Mouse (Mus musculus) liver, embryonic 16.5 days (tissue): Measurements from ENCODE around the gene Ttf1. TPM values are rescaled to one million over a fixed set of nuclear protein-coding genes. Genes with fewer than 3 reads are reported as not detected.

Source experiments
- ATAC-seq: fragments of 200-750 bp; cut with Nextera tagmentation; 2 replicates; pipeline ENCODE4 v1.8.0; 2017; ENCODE audit warnings: low read depth, mild to moderate bottlenecking, moderate number of reproducible peaks, moderate library complexity
- H3K27ac ChIP-seq: fragments of 300-500 bp; sonication (generic); 2 replicates; pipeline ENCODE4 v1.5.1; 2014; ENCODE audit warnings: mild to moderate bottlenecking, low read length
- H3K27me3 ChIP-seq: fragments of 300-500 bp; sonication (generic); 2 replicates; pipeline ENCODE4 v1.6.1; 2014; ENCODE audit warnings: low read depth, low read length, mixed read lengths; ENCODE audit not compliant: control insufficient read depth, insufficient read depth
- H3K36me3 ChIP-seq: fragments of 300-500 bp; sonication (generic); 2 replicates; pipeline ENCODE4 v1.6.1; 2014; ENCODE audit warnings: mild to moderate bottlenecking; ENCODE audit not compliant: control insufficient read depth, insufficient read depth
- H3K4me1 ChIP-seq: fragments of 300-500 bp; sonication (generic); 2 replicates; pipeline ENCODE4 v1.6.1; 2014; ENCODE audit warnings: low read depth, low read length, mixed read lengths; ENCODE audit not compliant: control insufficient read depth
- H3K4me2 ChIP-seq: fragments of 300-500 bp; sonication (generic); 2 replicates; pipeline ENCODE4 v1.6.1; 2014; ENCODE audit warnings: low read depth, low read length, mixed read lengths
- H3K4me3 ChIP-seq: fragments of 300-500 bp; sonication (generic); 2 replicates; pipeline ENCODE4 v1.5.1; 2014; ENCODE audit warnings: low read depth, mild to moderate bottlenecking, low read length
- H3K9ac ChIP-seq: fragments of 300-500 bp; sonication (generic); 2 replicates; pipeline ENCODE4 v1.6.1; 2014; ENCODE audit warnings: low read depth, low read length
- H3K9me3 ChIP-seq: fragments of 300-500 bp; sonication (generic); replicated peaks from 2 replicates; pipeline ENCODE4 v1.6.1; 2016; ENCODE audit warnings: low read length; ENCODE audit not compliant: control insufficient read depth
- WGBS: fragments of 180-500 bp; shearing (Covaris S2); extraction: QIAGEN DNeasy Blood & Tissue Kit; methylation state at CpG from one replicate; pipeline ENCODE4 v1.1.7; 2014; ENCODE audit not compliant: insufficient replicate concordance; 5-methylcytosine and 5-hydroxymethylcytosine counted together
- polyA plus RNA-seq: library from polyadenylated mRNA; unstranded; fragments of >200 nt; fragmentation: Nextera tagmentation; extraction: Ambion mirVana; gene quantifications from 2 replicates; pipeline ENCODE4 v1.2.1, GENCODE M21; 2015

Gene Ttf1
- polyA plus RNA-seq = 3.8 and 4.1 TPM in 2 replicates

- H3K9me3 ChIP-seq = no peaks in the 10 kb centered on the region
- H3K27me3 ChIP-seq = peaks cover 10% of the 10 kb centered on the region; the same call in 1 of the 2 replicates
- WGBS = under 1% methylated on average over 41 of the region's 41 CpGs
- H3K4me1 ChIP-seq = peaks cover 7% of the 10 kb centered on the region
- peak within 1 kb of the TSS; percentile 81 for H3K4me3 ChIP-seq
- peak within 1 kb of the TSS; percentile 86 for H3K9ac ChIP-seq
- ATAC-seq = peak; percentile 95
- H3K27ac ChIP-seq = peak within 1 kb of the TSS; percentile 94
- peak within 1 kb of the TSS; percentile 74 for H3K4me2 ChIP-seq
- H3K36me3 ChIP-seq = no peaks in the 10 kb centered on the region
Observed at GRCm38 (mm10) chr2:29060135-29060597, at the start of gene Ttf1. Ttf1 (plus strand) TSS chr2:29060262.

- ATAC-seq = no peak
Observed at GRCm38 (mm10) chr2:29012523-29012922, 47.5 kb upstream of the Ttf1 start.

GRCm38 (mm10) chr2:29016599-29017587, 43.2 kb upstream of the Ttf1 start:
- Histone ChIP-seq H3K4me2 (no peak overlapping the region), H3K27me3 (no peaks in the 10 kb centered on the region), H3K9me3 (no peaks in the 10 kb centered on the region), H3K9ac (no peak overlapping the region), H3K36me3 (no peaks in the 10 kb centered on the region), H3K4me3 (no peak overlapping the region), H3K4me1 (no peaks in the 10 kb centered on the region), H3K27ac (no peak overlapping the region)
- 49% methylated on average over 27 of the region's 27 CpGs for WGBS
- no peak for ATAC-seq

More at GRCm38 (mm10) chr2:29012523-29012922, 47.5 kb upstream of the Ttf1 start:
- no peaks in the 10 kb centered on the region for H3K4me1 ChIP-seq
- H3K27ac ChIP-seq = no peak overlapping the region
- H3K27me3 ChIP-seq = no peaks in the 10 kb centered on the region
- no peak overlapping the region for H3K9ac ChIP-seq
- no peaks in the 10 kb centered on the region for H3K9me3 ChIP-seq
- no peaks in the 10 kb centered on the region for H3K36me3 ChIP-seq
- no peak overlapping the region for H3K4me2 ChIP-seq
- H3K4me3 ChIP-seq = no peak overlapping the region
- 58% methylated on average over 5 of the region's 5 CpGs for WGBS

- no peak for ATAC-seq
- Histone ChIP-seq H3K27me3 (no peaks in the 10 kb centered on the region), H3K4me3 (no peak overlapping the region), H3K27ac (no peak overlapping the region), H3K4me1 (no peaks in the 10 kb centered on the region), H3K9me3 (no peaks in the 10 kb centered on the region), H3K36me3 (no peaks in the 10 kb centered on the region), H3K4me2 (no peak overlapping the region), H3K9ac (no peak overlapping the region)
- 20% methylated on average over 5 of the region's 5 CpGs for WGBS
Observed at GRCm38 (mm10) chr2:29018680-29019079, 41.4 kb upstream of the Ttf1 start.

- ATAC-seq = no peak
- WGBS = 61% methylated on average over 17 of the region's 17 CpGs
Observed at GRCm38 (mm10) chr2:29021025-29021424, 39.0 kb upstream of the Ttf1 start.

GRCm38 (mm10) chr2:29023001-29023400, 37.1 kb upstream of the Ttf1 start:
- no peak overlapping the region for H3K4me2 ChIP-seq
- no peaks in the 10 kb centered on the region for H3K36me3 ChIP-seq
- no peak for ATAC-seq
- H3K4me3 ChIP-seq = no peak overlapping the region
- H3K9ac ChIP-seq = no peak overlapping the region
- 78% methylated on average over 7 of the region's 7 CpGs for WGBS
- H3K9me3 ChIP-seq = no peaks in the 10 kb centered on the region
- no peaks in the 10 kb centered on the region for H3K27me3 ChIP-seq
- no peak overlapping the region for H3K27ac ChIP-seq
- H3K4me1 ChIP-seq = no peaks in the 10 kb centered on the region

More at GRCm38 (mm10) chr2:29021025-29021424, 39.0 kb upstream of the Ttf1 start:
- no peaks in the 10 kb centered on the region for H3K36me3 ChIP-seq
- H3K4me2 ChIP-seq = no peak overlapping the region
- no peaks in the 10 kb centered on the region for H3K4me1 ChIP-seq
- H3K27me3 ChIP-seq = no peaks in the 10 kb centered on the region
- no peak overlapping the region for H3K27ac ChIP-seq
- no peak overlapping the region for H3K9ac ChIP-seq
- H3K4me3 ChIP-seq = no peak overlapping the region
- no peaks in the 10 kb centered on the region for H3K9me3 ChIP-seq

GRCm38 (mm10) chr2:29025284-29025683, 34.8 kb upstream of the Ttf1 start:
- H3K27me3 ChIP-seq = no peaks in the 10 kb centered on the region
- no peak overlapping the region for H3K27ac ChIP-seq
- H3K36me3 ChIP-seq = no peaks in the 10 kb centered on the region
- no peak for ATAC-seq
- no peaks in the 10 kb centered on the region for H3K4me1 ChIP-seq
- H3K9me3 ChIP-seq = no peaks in the 10 kb centered on the region
- no peak overlapping the region for H3K9ac ChIP-seq
- no peak overlapping the region for H3K4me3 ChIP-seq
- H3K4me2 ChIP-seq = no peak overlapping the region
- WGBS = 63% methylated on average over 5 of the region's 5 CpGs

GRCm38 (mm10) chr2:29030048-29030734, 29.9 kb upstream of the Ttf1 start:
- H3K27ac ChIP-seq = no peak overlapping the region
- no peaks in the 10 kb centered on the region for H3K36me3 ChIP-seq
- no peaks in the 10 kb centered on the region for H3K9me3 ChIP-seq
- no peaks in the 10 kb centered on the region for H3K4me1 ChIP-seq
- ATAC-seq = no peak
- 36% methylated on average over 20 of the region's 20 CpGs for WGBS
- no peak overlapping the region for H3K4me3 ChIP-seq
- no peak overlapping the region for H3K9ac ChIP-seq
- no peak overlapping the region for H3K4me2 ChIP-seq
- H3K27me3 ChIP-seq = no peaks in the 10 kb centered on the region
